Mouse (Mus musculus): ENCODE measurements at regions not wholly inside any gene's neighbourhood (a gene's known extent, or its start where the extent isn't known, plus 50 kb on each side); places are given as distances from the start of the nearest gene placed in this dataset.

DNA sequence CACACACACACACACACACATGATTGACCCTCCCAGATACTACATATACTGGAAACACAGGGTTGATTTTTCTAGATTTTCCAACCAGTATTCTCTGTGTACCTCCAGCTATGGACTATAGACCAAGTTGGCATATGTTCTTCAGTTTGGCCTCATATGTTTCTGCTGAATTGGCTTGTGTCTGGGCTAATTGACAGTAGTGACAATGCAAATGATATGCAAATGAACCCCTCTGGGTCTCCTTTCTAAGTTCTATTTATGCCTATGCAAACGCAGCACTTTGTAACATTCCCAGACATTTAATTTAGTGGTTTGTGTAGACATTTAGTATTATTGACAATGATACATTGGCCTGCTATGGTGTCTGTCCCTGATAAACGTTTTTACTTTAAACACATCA is 582.0 kb upstream of the Negr1 start:
- DNase-seq (ENCODE audit: low read depth, low spot score): no peak

DNA sequence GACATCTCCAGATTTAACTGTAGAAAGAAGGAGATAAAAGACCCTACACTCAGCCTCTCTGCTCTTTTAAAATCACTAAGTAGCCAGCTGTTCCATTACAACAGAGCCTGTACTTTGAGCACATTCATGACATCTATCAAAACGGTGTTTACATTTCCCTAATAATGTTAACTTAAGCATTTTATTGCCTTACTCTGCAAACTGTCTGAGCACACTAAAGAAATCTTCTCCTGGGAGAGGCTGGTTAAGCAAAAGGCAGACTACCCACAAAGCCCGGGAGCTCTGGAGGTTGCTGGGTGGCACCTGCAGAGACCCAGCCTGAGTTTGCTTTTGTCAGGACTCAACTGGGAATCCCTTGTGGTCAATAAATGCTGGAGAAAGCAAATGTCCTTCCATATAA is 567.5 kb upstream of the Negr1 start:
- DNase-seq (ENCODE audit: low read depth, low spot score): peak; percentile 22

DNA sequence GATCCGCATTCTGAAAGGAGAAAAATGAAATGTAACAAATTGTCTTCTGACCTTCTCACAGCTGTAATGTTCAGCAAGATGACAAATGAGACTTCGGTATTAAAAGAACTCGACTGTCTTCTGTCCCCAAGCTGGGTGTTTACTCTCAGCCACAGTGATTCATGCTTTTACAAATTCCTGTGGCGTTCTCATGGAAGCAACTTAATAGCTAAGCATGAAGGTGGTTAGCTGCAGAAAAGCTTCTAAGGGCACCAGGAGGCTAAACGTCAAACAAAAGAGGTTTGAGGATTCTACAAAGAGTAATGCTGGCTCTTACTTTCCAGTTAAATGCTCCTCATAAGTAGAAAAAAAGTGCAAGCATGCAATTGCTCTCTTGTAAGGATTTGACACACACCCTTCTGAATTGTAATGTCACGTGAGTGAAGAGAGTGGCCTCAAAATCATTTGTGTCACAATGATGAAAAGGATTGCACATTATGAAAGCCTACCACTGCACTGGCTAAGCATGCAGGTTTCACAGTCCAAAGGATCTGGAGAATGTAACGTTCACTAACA is 543.8 kb upstream of the Negr1 start:
- DNase-seq (ENCODE audit: low read depth, low spot score): no peak

DNA sequence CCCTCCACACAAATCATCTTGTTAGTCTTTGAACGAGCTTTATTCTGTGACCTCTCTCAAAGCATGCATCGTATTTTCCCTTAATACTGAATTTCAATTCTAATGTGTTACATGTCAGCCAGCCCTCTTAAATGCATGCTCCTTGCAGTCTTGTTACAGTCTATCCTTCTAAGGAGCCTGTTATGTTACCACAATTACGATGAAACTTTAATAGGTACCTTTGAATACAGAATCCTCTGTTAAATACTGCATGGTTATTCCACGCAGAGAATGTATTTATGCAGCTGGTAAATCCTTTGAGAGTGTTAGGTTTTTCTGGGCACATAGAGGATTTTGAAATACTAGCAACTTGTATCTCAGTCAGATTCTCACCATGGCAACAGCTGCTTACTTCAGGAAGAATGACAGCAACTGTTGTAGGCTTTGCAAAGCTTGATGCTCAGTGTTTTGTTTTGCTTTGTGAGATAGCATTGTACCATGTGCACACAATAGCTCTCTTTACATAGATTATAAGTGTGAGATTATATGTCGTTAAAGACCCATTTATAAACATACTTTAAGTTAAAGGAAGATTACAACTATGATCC is 532.9 kb upstream of the Negr1 start:
- DNase-seq (ENCODE audit: low read depth, low spot score): no peak

DNA sequence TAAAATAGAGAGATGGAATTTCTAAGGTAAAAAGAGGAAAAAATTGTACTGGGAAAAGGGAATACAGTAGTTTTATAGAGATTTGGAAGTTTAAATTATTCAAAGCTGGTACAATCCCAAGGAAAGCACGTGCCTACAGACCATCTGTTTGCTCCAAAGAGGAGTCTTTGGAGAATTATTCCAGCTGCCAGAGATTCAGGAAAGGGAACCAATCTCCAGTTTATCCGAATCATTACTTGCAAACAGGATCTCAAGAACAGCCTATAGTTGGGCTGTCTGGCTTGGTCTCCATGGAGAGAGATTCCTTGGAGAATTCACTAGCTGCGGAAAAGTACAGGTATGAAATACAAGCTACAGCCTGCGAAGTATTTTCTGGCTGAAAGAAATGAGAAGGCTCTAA is 491.3 kb upstream of the Negr1 start:
- DNase-seq (ENCODE audit: low read depth, low spot score): no peak

DNA sequence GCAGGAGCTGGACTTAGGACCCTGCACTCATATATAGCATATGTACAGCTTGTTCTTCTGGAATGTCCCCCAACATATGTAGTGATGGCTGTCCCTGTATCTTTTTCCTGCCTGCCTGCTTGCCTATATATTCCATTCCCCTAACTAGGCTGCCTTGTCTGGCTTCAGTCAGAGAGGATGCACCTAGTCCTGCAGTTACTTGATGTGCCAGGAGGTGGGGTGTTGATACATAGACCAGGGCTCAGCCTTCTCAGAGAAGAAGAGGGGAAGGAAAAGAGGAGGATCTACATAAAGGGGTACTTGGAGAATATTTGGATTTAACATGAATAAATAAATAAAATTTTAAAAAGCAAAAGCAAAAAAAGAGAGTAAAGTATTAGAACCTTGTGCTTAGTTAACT is 479.3 kb upstream of the Negr1 start:
- peak; percentile 5 for DNase-seq (ENCODE audit: low read depth, low spot score)

DNA sequence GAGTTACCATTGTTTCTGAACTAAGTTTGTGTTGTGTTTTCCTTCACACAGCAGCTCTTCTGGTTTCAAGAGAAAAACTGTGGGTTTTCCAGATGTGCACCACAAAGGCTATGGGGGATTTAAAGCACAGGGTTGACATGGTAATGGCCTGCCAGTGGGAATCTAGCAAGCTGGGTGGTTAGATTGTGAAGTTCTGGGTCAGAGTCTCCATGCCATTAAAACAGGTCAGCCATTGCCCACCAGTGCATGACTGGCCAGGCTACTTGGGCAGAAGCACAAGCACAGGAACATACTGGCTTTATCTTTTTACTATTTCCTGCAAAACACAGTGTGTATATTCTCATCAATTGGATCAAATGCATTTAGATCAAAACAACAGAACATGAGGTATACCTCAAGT is 467.9 kb upstream of the Negr1 start:
- DNase-seq (ENCODE audit: low read depth, low spot score): no peak

DNA sequence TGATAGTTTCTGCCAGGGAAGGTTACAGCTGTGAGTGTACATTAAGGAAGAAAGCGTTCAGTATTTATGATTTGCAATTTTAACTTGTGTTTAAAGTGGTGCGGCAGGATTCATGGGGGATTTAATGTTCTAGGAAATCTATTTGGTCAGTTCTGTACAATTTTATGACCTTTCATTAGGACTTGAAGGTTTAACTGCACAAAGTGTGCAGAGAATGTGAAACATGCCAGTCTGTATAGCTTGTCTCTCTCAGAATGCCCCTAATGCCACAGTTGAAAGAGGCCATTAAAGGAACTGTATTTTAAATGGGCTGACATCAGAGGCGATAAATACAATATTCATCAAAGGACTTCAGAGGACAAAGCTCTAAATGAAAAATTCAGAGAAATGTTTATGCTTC is 466.6 kb upstream of the Negr1 start:
- no peak for DNase-seq (ENCODE audit: low read depth, low spot score)

DNA sequence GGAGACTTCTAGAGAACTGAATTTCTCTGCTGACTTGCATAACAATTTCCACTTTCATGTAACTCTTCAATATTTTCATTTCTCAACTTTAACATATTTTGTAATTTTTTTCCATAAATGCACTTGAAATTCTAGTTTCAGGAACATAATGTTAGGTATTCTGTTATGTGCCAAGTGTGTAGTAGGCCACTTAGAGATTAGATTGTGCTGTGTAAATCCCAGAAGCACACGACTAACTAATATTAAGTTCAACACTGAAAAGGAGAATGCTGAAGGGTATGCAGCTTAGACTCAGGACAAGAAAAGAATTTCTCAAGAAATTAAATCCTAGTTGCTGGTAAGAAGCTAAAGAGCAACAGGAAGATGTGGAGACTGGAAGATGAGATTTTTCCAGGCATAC is 455.8 kb upstream of the Negr1 start:
- DNase-seq (ENCODE audit: low read depth, low spot score): no peak

DNA sequence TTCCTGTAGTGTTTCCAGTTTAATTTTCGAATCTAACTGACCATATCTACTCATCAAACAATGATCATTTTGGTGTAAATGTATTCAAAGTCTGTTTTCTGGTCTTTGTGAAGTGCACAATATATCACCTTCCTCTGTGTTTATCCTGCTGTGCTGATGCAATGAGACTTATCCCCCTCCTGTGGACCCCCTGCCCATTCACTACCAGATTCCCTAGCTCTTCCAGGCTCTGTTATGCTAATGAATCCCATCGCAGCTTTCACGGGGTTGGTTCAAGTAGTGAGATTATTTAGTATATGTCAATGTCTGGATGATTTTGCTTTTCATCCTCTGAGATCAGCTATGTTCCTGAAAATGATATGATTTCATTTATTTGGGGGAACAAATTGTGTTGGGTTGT is 441.3 kb upstream of the Negr1 start:
- no peak for DNase-seq (ENCODE audit: low read depth, low spot score)

DNA sequence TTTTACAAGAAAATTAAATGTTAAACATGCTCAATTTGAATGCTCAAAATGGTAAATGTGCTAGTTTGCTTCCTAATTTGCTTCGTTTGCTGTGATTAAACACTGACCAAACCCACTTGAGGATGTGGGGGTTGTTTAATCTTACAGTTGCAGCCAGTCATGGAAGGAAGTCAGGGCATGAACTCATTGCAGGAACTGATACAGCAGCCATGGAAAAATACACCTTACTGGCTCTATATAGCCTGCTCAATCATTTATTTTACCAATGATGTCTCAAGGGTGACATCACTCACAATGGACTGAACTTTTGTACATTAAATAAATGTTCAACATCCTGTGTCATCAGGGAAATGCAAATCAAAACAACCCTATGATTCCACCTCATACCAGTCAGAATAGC is 430.0 kb upstream of the Negr1 start:
- no peak for DNase-seq (ENCODE audit: low read depth, low spot score)

DNA sequence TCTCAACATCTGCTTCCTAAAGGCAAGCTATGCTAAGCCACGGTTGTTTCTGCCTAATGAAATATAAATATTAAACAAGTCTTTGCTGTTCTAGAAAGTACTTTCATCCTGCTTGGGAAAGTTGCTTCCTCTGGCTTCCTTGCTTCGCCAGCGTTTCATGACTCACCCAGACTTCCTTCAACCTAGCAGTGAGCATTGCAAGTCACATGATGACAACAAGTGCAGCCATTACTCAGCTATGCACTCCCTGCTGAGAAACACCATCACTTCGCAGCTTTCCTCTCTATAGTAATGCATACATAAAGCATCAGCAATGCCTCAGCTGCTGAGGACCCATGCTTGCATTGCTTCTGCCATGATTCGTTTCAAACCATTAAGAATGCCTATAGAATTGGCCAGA is 420.2 kb upstream of the Negr1 start:
- peak; percentile 16 for DNase-seq (ENCODE audit: low read depth, low spot score)

DNA sequence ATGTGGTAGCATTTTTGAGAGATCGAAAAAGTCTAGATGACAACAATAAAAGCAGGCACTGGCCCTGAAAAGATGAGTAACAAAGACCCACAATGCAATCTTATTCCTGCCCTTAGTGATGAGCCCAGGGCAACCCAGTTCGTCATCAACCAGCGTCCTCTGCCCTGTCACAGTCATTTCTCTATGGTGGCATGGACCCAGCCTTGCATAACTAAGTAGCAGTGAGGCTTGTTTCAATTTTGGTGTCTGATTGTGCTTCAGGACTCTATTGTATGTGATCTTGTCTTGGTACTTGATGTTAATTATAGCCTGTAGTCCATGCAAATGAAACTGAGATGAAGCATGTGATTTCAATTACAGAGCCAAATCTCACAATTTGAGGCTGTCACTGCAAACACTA is 412.3 kb upstream of the Negr1 start:
- no peak for DNase-seq (ENCODE audit: low read depth, low spot score)

DNA sequence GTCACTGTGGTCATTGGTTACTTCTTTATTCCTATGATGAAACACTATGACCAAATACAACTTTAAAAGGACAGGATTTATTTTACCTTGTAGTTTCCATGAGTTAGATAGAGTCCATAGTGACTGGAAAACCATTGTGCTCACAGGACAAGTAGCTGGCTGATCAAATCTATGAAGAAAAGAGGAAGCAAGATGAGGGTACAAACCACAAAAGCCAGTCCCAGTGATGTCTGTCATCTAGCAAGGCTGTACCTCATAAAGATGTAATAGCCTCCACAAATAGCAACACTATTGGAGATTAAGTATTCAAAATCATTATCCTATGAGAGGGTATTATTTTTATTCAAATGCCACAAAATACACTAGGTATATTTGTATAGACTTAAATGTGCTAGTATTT is 391.5 kb upstream of the Negr1 start:
- DNase-seq (ENCODE audit: low read depth, low spot score): no peak

DNA sequence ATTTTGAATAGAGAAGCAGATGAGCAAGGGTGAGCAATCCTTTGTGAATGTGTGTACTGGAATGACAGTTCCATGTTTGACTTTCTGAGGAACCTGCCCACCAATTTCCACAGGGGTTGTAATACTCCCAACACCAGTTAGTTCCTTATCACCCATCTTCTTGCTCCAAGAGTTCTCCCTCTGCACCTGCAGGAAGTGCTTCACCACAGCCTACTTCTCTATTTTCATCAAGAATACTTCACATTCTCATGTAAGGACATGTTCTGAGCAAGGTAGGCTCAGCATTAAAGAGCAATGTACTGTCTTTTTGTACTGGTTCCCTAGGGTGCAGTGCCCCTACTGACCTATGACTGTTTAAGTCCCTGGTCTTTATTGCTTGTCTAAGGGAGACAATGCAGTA is 362.9 kb upstream of the Negr1 start:
- DNase-seq (ENCODE audit: low read depth, low spot score): no peak

DNA sequence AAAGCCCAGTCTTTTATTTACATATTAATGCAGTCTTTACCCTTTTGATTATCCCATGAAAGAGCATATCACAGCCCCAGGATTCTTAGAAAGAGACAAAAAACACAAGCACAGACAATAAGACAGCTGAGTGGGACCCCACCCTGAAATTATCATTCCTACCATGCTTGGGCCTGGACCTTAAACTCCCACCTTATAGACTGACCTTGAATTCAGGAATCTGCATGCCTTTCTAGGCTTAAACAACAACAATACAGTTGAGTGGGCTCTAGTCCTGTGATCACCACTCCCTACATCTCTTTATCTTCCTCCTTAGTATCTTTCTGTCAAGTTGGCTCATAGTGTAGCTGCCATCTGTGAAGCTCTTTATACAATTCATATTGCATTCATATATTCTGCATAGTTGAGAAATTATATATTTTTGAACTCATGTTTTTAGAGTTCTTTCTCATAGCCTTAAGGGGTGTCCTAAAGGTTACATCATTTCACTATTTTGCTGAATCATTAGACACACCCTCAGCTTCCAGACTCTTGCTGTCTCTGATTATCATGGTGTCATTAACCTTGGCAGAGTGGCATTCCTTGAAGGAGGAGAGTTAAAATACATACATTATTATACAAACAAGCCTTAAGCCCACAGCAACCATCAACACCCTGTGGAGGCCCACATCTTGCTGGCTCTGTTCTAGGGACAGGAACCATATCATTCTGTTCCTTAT is 361.7 kb upstream of the Negr1 start:
- peak; percentile 95 for DNase-seq (ENCODE audit: low read depth, low spot score)

DNA sequence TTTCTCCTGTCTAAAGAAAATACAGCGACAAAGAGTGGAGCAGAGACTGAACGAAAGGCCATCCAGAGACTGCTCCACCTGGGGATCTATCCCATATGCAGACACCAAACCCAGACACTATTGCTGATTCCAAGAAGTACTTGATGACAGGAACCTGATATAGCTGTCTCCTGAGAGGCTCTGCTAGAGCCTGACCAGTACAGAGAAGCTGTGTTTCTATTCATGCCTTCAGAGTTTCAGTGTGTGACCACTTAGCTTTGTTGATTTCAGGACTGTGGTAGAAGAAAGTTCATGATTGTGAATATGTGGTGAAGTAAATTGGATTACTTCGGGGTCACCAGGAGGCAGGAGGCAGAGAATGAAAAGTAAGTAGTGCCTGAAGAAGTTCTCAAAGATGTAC is 356.3 kb upstream of the Negr1 start:
- DNase-seq (ENCODE audit: low read depth, low spot score): no peak

DNA sequence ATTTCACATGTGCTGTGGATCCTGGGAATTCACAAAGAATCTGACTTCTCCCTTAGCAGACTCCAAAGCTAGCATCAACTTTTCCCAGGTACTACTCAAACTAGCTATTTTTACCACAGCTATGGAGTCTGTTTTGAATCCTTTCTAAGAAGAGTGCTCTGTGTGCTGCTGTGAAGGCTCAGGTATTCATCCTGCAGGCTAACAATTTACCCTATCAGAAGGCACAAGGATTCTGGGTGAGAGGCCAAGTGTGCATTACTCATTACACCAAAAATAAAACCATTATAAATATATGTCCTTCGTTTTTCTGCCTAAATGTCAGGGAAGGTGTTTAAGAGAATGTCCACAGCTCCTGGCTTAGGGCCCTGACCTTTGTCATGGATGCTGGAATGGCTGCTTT is 353.2 kb upstream of the Negr1 start:
- DNase-seq (ENCODE audit: low read depth, low spot score): no peak

DNA sequence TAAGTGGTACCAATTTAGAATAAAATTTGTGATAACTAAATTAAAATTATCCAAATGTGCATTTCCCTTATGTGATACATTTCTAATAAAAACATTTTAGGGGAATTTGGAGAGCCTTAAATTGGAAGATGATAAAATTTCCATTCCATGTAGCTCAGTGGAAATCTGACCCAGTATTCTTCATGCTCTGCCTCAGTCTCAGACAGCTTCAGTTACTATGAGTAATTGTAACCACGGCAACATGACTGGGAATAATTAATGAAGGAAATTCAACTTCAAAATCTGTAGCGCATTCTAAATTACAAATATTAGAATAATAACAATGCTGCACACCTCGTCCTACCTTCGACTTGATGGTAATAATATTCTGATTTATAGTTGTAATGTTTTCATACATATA is 350.8 kb upstream of the Negr1 start:
- DNase-seq (ENCODE audit: low read depth, low spot score): no peak

DNA sequence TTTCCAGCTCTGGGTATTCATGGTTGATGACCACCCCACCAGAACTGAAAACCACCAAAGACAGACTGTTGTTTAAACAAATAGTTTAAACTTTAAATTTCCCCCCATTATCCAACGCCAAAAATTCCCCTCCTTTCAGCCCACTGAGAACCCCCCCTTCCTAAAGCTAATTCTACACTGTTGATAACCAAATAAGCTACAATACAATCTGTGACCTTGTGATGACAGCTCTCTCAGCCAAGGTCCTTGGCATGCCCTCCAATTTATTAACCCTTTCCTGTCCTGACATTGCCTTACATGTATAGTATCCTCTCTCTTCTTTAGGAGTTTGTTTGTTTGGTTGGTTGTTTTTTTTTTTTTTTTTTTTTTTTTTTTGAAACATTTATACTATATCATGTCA is 346.8 kb upstream of the Negr1 start:
- DNase-seq (ENCODE audit: low read depth, low spot score): no peak

DNA sequence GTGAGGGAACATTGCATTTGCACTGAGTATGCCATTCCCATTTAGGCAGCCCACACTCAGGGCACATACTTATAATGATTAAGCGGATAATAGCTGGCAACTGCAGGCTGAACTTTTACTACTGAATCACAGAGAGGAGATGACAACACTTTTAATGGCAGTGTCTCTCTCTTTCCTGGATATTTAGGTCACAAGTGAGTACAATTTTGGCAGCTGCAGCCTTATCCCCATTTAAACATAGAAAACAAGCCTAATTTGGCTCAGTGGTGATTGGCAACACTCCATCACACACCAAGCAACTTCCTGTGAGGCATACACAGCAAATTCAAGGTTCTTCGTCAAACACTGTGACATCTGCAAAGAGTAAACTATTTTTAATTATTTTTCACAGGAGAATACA is 329.5 kb upstream of the Negr1 start:
- DNase-seq (ENCODE audit: low read depth, low spot score): no peak

DNA sequence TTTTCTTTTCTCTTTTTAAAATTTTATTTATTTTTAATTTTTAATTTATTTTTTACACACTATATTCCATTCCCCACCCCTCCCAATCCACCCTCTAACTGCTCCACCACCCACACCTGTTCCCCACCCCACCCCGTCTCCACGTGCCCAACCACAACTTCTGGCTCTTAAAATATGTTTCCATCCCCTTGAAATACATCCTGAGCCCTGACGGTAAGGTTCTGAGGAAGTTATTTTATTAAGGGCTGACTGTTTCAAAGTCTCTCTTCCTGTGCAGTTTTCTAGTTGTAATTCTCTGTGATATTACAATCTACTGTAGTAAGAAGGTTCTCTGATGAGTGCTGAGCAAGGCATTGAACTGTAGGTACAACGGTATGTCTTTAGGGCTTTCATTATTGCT is 325.6 kb upstream of the Negr1 start:
- no peak for DNase-seq (ENCODE audit: low read depth, low spot score)

DNA sequence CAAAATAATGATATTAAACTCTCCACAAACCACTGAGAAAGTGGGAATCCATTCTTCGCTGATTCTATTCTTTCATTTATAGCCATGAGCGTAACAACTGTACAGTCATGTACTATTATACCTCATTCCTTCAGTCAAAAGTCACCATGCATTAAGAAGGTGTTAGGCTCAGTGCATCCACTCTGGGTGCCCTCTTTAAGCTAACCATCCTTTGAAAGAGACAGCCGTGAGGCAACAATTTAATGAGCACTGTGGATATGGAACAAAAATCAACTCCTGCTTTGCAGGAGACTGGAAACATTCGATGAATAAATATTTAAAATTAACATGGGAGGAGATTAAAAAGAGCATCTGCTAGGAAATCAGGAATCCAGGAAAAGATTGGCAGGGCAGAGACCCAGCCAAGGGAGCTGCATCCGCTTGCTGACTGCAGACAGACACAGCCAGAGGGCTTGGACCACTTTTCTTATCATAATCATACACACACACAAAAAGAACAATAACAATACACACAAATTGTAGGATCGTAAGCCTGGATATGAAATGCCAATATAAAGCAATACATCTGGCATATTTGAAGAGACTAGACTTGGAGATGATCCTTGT is 309.2 kb upstream of the Negr1 start:
- no peak for DNase-seq (ENCODE audit: low read depth, low spot score)
